Mouse (Mus musculus): Measurements from ENCODE around the gene Gm49380. TPM values are rescaled to one million over a fixed set of nuclear protein-coding genes. Genes with fewer than 3 reads are reported as not detected.

The Gm49380 gene
- polyA plus RNA-seq, 1 experiment from 2014 or later = not detected

- H3K4me2 ChIP-seq = no peak overlapping the region
- H3K4me3 ChIP-seq (ENCODE audit: low read depth, low read length) = no peak overlapping the region
- H3K9ac ChIP-seq (ENCODE audit: low read depth, low read length) = no peak overlapping the region
- no peaks in the 10 kb centered on the region for H3K27me3 ChIP-seq (replicated peaks; ENCODE audit: control insufficient read depth, insufficient read depth, low read length)
- H3K9me3 ChIP-seq (ENCODE audit: control insufficient read depth, low read length) = no peaks in the 10 kb centered on the region
- no peak overlapping the region for H3K27ac ChIP-seq (ENCODE audit: low read depth, low read length)
- H3K36me3 ChIP-seq (ENCODE audit: control insufficient read depth, insufficient read depth, low read length) = no peaks in the 10 kb centered on the region
- 75% methylated on average over 6 of the region's 6 CpGs for WGBS
- no peak for DNase-seq (ENCODE audit: low spot score)
- ATAC-seq (replicated peaks; ENCODE audit: low FRiP score) = no peak
- H3K4me1 ChIP-seq (replicated peaks; ENCODE audit: control insufficient read depth, insufficient read depth, low read length) = no peaks in the 10 kb centered on the region
Observed at GRCm38 (mm10) chr9:44058606-44059005, 54.7 kb downstream of the Gm49380 start.

- ATAC-seq (replicated peaks; ENCODE audit: low FRiP score) = no peak
- WGBS = 35% methylated on average over 1 of the region's 1 CpGs
- no peaks in the 10 kb centered on the region for H3K36me3 ChIP-seq (ENCODE audit: control insufficient read depth, insufficient read depth, low read length)
Observed at GRCm38 (mm10) chr9:44053936-44054335, 59.4 kb downstream of the Gm49380 start.

GRCm38 (mm10) chr9:44052855-44053254 is 60.4 kb downstream of the Gm49380 start:
- H3K4me1 ChIP-seq (replicated peaks; ENCODE audit: control insufficient read depth, insufficient read depth, low read length) = no peaks in the 10 kb centered on the region; the same call in 1 of the 2 replicates
- ATAC-seq (replicated peaks; ENCODE audit: low FRiP score) = no peak
- WGBS = 58% methylated on average over 3 of the region's 3 CpGs

More at GRCm38 (mm10) chr9:44053936-44054335, 59.4 kb downstream of the Gm49380 start:
- Histone ChIP-seq H3K4me3 (ENCODE audit: low read depth, low read length) (no peak overlapping the region), H3K4me2 (no peak overlapping the region), H3K9me3 (ENCODE audit: control insufficient read depth, low read length) (no peaks in the 10 kb centered on the region), H3K27ac (ENCODE audit: low read depth, low read length) (no peak overlapping the region), H3K27me3 (replicated peaks; ENCODE audit: control insufficient read depth, insufficient read depth, low read length) (no peaks in the 10 kb centered on the region), H3K9ac (ENCODE audit: low read depth, low read length) (no peak overlapping the region), H3K4me1 (replicated peaks; ENCODE audit: control insufficient read depth, insufficient read depth, low read length) (no peaks in the 10 kb centered on the region; the same call in 1 of the 2 replicates)
- DNase-seq (ENCODE audit: low spot score) = no peak

GRCm38 (mm10) chr9:44049381-44050165 is 63.7 kb downstream of the Gm49380 start:
- Histone ChIP-seq H3K9ac (ENCODE audit: low read depth, low read length) (no peak overlapping the region), H3K27ac (ENCODE audit: low read depth, low read length) (no peak overlapping the region), H3K27me3 (replicated peaks; ENCODE audit: control insufficient read depth, insufficient read depth, low read length) (peaks cover 32% of the 10 kb centered on the region), H3K9me3 (ENCODE audit: control insufficient read depth, low read length) (no peaks in the 10 kb centered on the region), H3K4me1 (replicated peaks; ENCODE audit: control insufficient read depth, insufficient read depth, low read length) (no peaks in the 10 kb centered on the region; the same call in 1 of the 2 replicates), H3K4me2 (no peak overlapping the region), H3K4me3 (ENCODE audit: low read depth, low read length) (no peak overlapping the region), H3K36me3 (ENCODE audit: control insufficient read depth, insufficient read depth, low read length) (no peaks in the 10 kb centered on the region)
- no peak for DNase-seq (ENCODE audit: low spot score)
- no peak for ATAC-seq (replicated peaks; ENCODE audit: low FRiP score)
- 78% methylated on average over 8 of the region's 8 CpGs for WGBS

More at GRCm38 (mm10) chr9:44052855-44053254, 60.4 kb downstream of the Gm49380 start:
- no peak overlapping the region for H3K9ac ChIP-seq (ENCODE audit: low read depth, low read length)
- H3K9me3 ChIP-seq (ENCODE audit: control insufficient read depth, low read length) = no peaks in the 10 kb centered on the region
- H3K27ac ChIP-seq (ENCODE audit: low read depth, low read length) = no peak overlapping the region
- no peak for DNase-seq (ENCODE audit: low spot score)
- H3K4me3 ChIP-seq (ENCODE audit: low read depth, low read length) = no peak overlapping the region
- H3K4me2 ChIP-seq = no peak overlapping the region
- H3K36me3 ChIP-seq (ENCODE audit: control insufficient read depth, insufficient read depth, low read length) = no peaks in the 10 kb centered on the region
- H3K27me3 ChIP-seq (replicated peaks; ENCODE audit: control insufficient read depth, insufficient read depth, low read length) = peaks cover 6% of the 10 kb centered on the region; the same call in 1 of the 2 replicates

- H3K9ac ChIP-seq (ENCODE audit: low read depth, low read length) = no peak overlapping the region
- DNase-seq (ENCODE audit: low spot score) (no peak), ATAC-seq (replicated peaks; ENCODE audit: low FRiP score) (no peak)
- peaks cover 4% of the 10 kb centered on the region; the same call in 1 of the 2 replicates for H3K4me1 ChIP-seq (replicated peaks; ENCODE audit: control insufficient read depth, insufficient read depth, low read length)
- H3K9me3 ChIP-seq (ENCODE audit: control insufficient read depth, low read length) = no peaks in the 10 kb centered on the region
- no peaks in the 10 kb centered on the region for H3K36me3 ChIP-seq (ENCODE audit: control insufficient read depth, insufficient read depth, low read length)
- peaks cover 40% of the 10 kb centered on the region for H3K27me3 ChIP-seq (replicated peaks; ENCODE audit: control insufficient read depth, insufficient read depth, low read length)
- 74% methylated on average over 15 of the region's 15 CpGs for WGBS
- H3K4me2 ChIP-seq = no peak overlapping the region
- no peak overlapping the region for H3K4me3 ChIP-seq (ENCODE audit: low read depth, low read length)
- no peak overlapping the region for H3K27ac ChIP-seq (ENCODE audit: low read depth, low read length)
Observed at GRCm38 (mm10) chr9:44048541-44049380, 64.5 kb downstream of the Gm49380 start.

GRCm38 (mm10) chr9:44047571-44048490 is 65.5 kb downstream of the Gm49380 start:
- Histone ChIP-seq H3K27me3 (replicated peaks; ENCODE audit: control insufficient read depth, insufficient read depth, low read length) (peaks cover 49% of the 10 kb centered on the region), H3K4me3 (ENCODE audit: low read depth, low read length) (no peak overlapping the region), H3K9ac (ENCODE audit: low read depth, low read length) (no peak overlapping the region), H3K27ac (ENCODE audit: low read depth, low read length) (no peak overlapping the region), H3K4me1 (replicated peaks; ENCODE audit: control insufficient read depth, insufficient read depth, low read length) (peaks cover 7% of the 10 kb centered on the region), H3K4me2 (no peak overlapping the region), H3K36me3 (ENCODE audit: control insufficient read depth, insufficient read depth, low read length) (no peaks in the 10 kb centered on the region), H3K9me3 (ENCODE audit: control insufficient read depth, low read length) (no peaks in the 10 kb centered on the region)
- ATAC-seq (replicated peaks; ENCODE audit: low FRiP score) (no peak), DNase-seq (ENCODE audit: low spot score) (no peak)
- WGBS = 56% methylated on average over 14 of the region's 14 CpGs

GRCm38 (mm10) chr9:44047071-44047470 is 66.2 kb downstream of the Gm49380 start:
- Histone ChIP-seq H3K9me3 (ENCODE audit: control insufficient read depth, low read length) (no peaks in the 10 kb centered on the region), H3K4me2 (no peak overlapping the region), H3K9ac (ENCODE audit: low read depth, low read length) (no peak overlapping the region), H3K36me3 (ENCODE audit: control insufficient read depth, insufficient read depth, low read length) (no peaks in the 10 kb centered on the region), H3K27me3 (replicated peaks; ENCODE audit: control insufficient read depth, insufficient read depth, low read length) (peaks cover 55% of the 10 kb centered on the region), H3K27ac (ENCODE audit: low read depth, low read length) (no peak overlapping the region), H3K4me3 (ENCODE audit: low read depth, low read length) (no peak overlapping the region), H3K4me1 (replicated peaks; ENCODE audit: control insufficient read depth, insufficient read depth, low read length) (peaks cover 7% of the 10 kb centered on the region)
- no peak for ATAC-seq (replicated peaks; ENCODE audit: low FRiP score)
- DNase-seq (ENCODE audit: low spot score) = no peak
- 44% methylated on average over 6 of the region's 6 CpGs for WGBS

- Histone ChIP-seq H3K27me3 (replicated peaks; ENCODE audit: control insufficient read depth, insufficient read depth, low read length) (peaks cover 60% of the 10 kb centered on the region), H3K9ac (ENCODE audit: low read depth, low read length) (no peak overlapping the region), H3K4me1 (replicated peaks; ENCODE audit: control insufficient read depth, insufficient read depth, low read length) (peaks cover 7% of the 10 kb centered on the region), H3K4me2 (no peak overlapping the region), H3K9me3 (ENCODE audit: control insufficient read depth, low read length) (no peaks in the 10 kb centered on the region), H3K36me3 (ENCODE audit: control insufficient read depth, insufficient read depth, low read length) (no peaks in the 10 kb centered on the region), H3K27ac (ENCODE audit: low read depth, low read length) (no peak overlapping the region), H3K4me3 (ENCODE audit: low read depth, low read length) (no peak overlapping the region)
- DNase-seq (ENCODE audit: low spot score) (no peak), ATAC-seq (replicated peaks; ENCODE audit: low FRiP score) (no peak)
- WGBS = 81% methylated on average over 12 of the region's 12 CpGs
Observed at GRCm38 (mm10) chr9:44046426-44046825, 66.9 kb downstream of the Gm49380 start.
